Mouse (Mus musculus) right cerebral cortex, adult 18-20 months (tissue): ENCODE results near the gene Trip11.

Experiments used
- DNase-seq: peaks from one replicate; pipeline ENCODE4 v3.0.0; 2022; ENCODE audit warnings: mixed read lengths

The Trip11 gene

DNA sequence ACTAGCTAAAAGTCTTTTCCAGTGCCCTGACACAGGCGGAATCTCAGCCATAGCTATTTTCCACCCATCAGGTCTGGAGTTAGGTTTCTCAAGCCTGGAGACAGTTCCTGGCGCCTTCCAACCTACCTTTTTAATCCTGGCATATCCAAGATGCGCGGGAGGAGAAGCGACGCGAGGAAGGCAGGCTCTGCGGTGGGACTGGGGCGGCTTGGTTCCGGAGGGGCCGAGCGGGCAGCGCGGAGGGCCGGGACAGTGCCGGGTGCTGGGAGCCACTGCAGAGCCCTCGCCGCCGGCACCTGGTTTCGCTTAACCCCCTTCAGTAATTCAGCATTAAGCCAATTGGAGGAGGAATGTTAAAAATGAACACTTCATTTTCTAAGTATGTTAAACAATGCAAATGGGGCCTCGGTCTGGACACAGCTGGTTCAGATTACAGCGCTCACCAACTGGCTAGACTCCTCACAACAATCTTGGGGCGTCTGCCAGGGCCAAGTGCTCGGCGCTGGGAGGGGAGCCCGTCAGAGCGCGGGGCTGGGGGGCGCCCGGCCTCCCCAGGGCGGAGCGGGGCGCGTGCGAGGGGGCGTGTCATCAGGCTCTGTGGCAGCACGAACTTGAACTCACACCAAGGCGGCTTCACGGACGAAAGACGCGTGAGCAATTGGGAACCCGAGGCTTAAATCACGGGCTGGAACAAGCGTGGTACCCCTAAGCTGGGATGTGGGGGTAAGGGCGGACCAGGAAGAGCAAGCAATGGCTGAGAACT, 94.3 kb downstream of the Trip11 start, which contains the start of gene Fbln5:
Gene Fbln5, minus strand, starts transcription at position 448 of the 763 bp plus-strand sequence.
- DNase-seq, result peak; percentile 14

DNA sequence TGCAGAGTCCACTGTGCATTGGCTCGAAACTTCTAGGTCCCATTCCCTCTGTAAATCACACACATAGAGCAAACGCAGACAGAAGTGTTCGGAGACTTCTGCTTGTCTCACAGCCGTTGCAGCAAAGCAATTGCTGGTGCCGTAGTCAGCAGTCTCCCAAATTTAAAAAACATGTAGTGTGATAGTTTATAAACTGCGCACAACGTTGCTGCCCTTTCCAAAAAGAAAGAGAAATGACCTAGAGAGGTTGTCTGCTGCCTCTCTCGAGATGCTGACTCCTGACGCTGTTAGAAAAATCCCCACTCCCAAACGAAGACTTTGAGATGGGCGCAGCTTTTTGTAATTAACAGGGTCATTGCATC, 94.8 kb downstream of the Trip11 start:
- DNase-seq, result no peak

DNA sequence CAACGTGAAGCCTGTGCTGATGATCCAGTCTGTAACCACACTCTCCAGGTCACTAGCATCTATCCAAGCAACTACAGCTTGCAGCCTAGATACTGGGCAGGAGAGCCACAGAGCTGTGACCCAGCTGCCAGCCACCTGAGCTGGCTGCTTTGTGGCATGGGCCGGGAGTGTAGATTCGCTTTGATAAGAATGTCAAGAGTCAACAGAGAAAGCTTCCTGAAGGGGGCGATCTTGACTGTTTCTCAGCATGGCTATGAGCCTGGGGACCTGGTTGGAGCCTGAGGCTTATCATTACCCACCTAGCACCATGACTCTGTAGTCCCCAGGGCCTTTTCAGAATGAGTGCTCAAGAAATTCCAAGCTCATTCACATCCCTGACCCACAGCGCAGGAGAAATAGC, 96.3 kb downstream of the Trip11 start:
- DNase-seq, result no peak

DNA sequence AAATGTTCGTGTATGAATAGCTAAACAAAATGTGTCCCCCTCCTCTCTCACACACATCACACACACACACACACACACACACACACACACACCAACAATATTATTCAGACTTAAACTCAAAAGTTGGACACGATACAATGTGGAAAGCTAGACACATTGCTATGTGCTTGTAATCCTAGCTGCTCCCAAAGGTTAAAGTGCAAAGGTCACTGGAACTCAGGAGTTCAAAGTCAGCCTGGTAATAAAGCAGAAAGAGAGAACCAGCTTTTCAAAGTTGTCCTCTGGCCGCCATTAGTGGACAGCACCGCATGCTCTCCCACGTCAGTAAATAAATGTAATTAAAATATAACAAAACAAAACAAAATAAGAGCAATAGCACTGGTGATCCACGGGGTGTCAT, 97.3 kb downstream of the Trip11 start:
- no peak for DNase-seq

DNA sequence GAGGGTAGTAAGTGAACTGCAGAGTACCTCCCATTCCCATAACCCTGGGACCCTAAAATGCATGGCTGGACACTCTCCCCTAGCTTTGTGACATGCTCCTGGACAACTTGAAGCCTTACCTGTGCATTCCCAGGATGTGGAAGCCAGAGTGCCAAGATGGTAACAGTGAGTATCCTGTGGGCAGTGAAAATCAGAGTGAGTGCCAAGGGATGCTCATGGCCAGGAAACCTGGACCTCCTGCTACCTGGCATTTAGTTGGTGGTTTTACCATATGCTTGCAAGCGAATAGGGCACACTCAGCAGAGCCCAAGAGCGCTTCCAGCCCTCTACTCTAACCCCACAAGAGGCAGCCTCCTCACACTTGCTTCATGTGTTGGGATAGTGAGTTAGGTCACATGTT, 98.6 kb downstream of the Trip11 start:
- no peak for DNase-seq

DNA sequence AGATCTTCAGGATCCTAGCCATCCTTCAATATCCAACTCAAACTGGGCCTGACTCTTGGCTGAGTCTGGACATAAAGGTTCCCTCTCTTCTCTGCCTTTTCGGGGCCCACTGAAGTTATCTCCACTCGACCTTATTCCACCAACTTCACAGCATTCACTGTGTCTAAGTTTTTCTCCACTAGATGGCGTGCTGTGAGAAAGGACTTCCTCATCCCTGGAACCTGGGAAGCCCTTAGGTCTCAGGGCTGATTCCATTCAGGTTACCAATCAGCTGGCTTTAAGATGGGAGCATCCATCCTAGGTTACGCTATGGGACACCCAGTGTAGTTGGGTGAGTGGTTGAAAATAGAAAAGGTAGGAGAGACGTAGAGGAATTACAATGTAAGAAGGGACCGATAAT, 101.9 kb downstream of the Trip11 start:
- DNase-seq, result peak; percentile 22

DNA sequence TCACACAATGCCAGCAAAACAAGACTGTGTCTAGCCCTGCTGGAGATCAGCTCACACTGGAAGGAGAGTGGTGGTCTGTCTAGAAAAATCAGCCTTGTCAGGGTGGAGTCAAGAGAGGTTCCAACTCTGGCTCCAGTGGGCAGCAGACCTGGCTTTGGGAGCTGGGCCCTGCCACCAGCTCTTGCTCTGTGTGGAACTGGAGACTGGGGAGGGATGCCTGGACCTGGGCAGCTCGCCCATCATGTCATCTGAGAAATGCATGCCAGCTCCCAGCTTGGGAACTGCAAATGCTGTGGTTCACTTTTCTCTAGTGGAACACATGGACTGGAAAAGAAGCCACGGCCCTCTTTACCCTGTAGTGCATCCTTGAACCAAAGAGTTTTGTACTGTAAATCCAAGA, 102.6 kb downstream of the Trip11 start:
- no peak for DNase-seq

DNA sequence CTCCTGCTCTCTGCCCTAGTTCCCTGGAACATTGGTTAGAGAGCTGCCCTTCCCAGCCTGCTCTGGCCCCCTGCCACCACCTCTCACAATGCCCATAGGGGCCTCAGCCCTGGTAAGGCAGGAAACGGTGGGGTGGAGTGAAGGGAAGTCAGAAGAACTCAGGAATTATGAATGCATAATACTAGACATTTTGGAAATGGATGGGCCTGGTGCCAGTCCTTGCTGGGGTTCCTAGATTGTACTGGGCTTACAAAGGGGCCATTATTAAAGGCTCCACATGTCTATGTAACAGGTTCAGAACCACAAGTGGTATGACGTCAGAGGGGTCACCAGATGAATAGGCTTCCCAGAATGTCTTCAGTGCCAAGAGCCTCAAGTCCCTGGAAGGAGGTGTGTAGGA, 105.7 kb downstream of the Trip11 start:
- DNase-seq, result no peak

DNA sequence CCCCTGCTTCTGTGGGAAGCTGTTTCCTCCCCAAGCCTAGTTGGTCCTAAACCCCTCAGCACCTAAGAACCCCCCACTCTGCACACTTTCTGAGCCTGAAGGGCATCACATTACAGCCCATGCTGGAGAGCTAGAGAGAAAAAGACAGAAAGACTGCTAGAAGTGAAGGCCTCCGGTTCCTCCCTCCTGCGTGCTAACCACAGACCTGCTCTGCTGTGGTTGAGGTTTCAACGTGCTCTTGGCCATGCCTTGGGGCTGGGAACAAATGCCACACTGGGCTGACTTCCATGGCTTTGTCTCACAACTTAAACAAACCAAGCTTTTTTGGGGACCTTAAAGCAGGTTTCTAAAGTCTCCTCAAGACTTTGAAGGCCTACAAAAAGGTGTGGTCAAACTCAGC, 110.6 kb downstream of the Trip11 start:
- DNase-seq, result no peak

DNA sequence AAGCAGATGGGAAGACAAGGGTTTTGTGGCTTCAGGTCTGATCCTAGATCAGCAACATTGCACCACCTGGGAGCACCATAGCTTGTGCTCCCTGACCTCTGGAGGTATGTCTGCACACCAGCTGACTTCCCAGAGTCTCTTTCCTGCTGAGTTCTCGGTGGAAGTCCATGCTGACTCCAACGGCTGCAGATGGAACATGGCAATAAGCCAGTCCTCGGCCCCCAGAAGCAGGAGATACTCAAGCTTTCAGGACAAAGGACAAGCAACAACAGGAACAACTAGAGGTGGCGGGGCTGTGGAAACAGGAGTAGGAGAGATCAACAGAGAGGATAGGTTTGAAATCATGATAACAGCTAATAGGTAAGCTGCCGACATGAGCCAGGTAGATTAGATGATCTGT, 111.3 kb downstream of the Trip11 start:
- DNase-seq, result no peak

DNA sequence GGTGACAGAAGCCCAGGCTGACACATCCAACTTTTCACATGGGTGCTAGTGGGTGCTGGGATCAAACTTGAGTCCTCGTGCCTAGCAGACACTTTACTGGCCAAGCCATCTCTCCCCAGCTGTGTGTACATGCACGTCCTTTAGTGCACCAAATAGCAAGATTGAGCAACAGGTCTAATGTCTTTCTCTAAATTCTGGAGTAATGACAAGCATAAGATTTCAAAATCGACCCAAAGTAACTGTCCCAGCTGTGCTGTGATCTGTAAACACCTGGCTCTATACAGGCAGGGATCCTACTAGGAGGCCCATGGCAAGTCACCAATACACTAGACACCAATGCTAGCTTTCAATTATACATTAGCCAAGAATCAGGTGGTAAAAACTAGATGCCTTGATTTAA, 112.0 kb downstream of the Trip11 start:
- no peak for DNase-seq

DNA sequence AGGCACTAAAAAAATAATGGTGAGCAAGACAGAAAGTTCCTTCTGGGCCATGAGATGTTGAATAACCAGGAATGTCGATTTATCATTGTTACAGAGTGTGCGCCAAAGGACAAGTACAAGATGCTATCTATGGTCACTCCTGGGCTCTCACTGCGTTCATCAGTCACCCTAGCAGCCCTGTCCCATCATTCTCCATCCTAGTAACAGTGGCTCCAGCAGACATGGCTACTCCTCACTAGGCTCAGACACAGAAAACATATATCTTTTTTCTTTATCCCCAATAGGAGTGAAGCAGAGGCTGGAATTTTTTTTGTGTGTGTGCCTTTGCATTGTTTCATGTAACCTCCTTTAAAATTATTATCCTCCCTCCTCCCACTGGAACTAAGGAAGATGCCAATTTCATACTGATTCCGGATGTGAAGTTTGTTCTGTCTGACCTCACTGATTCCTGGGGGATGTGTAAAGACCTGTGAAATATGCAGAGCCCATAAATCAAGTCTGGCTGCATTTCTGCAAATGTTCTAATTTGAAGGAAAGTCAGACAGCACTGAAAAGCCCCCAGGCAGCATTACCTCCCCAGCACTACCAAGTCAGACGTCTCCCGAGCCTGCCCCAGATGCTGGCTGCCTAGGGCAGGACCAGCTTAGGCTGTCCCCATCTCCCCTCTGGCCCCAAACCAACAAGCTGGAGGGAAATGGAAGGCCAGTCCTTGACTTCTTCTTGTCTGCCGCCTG, 114.7 kb downstream of the Trip11 start:
- DNase-seq, result no peak

DNA sequence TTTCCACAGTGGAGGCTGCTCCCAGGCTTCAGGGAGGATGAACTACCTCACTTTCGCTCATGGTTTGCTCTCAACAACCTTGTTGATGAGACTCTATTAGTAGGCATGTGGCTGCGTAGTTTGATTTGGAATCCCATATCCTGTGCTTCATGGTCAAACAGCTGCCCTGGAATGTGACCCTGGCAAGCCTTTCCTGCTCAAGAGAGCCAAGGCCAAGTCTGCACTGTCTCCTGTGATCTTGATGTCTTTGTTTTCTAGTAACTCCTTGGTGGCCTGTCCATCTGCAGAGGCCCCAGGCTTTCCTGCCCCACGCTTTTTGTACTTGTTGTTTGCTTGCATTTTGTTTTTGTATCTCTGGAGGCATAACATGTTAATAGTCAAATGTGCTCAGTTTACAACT, 118.6 kb downstream of the Trip11 start:
- DNase-seq, result no peak

DNA sequence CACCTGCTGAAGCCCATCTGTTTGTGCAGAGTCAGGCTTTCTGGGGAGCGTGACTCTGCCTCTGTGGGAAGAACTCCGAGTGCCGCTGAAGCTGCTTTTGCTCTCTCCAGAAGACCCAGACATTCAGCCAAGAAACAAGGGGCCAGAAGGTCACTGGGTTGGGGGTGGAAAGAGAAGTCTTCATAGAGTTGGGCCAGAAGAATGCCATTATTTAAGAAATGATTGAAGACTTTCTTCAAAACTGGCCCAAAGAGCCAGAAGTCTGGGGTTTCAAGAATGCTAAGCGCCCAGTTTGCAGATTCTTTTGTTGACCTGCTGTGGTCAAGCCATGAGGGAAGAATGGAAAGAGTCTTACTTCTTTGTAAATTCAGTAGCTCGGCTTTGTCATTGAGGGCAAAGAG, 119.8 kb downstream of the Trip11 start:
- DNase-seq, result no peak

DNA sequence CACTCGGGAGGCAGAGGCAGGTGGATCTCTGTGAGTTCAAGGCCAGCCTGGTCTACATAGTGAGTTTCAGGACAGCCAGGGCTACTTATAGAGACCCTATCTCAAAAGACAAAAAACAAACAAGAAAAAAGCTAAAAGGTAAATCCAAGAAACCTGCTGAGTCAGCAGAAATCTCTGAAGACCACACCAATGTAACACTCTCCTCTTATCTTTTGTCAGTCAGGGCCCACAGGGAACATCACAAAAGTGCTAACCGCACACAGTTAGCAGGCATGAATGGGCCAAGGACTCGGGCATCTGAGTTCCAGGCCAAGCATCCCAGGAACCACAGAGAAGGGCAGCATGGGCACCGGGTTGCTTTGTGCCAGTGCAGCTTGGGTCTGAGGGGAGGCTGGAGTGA, 120.4 kb downstream of the Trip11 start:
- no peak for DNase-seq

DNA sequence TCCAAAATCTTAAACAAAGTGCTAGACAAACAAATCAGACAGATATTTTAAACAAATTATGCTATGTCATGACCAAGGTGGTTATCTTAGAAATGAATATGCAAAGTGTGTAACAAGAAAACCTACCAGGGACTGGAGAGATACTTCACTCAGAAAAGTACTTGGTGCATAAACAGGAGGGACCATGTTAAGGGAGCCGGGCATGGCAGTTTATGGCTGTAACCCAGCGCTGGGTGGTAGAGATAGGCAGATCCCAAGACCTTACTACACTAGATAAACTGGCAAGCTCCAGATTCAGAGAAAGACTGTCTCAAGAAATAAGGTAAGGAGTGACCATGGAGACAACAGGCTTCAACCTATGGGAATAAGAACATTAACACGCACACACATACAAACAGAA, 123.3 kb downstream of the Trip11 start:
- DNase-seq, result no peak

DNA sequence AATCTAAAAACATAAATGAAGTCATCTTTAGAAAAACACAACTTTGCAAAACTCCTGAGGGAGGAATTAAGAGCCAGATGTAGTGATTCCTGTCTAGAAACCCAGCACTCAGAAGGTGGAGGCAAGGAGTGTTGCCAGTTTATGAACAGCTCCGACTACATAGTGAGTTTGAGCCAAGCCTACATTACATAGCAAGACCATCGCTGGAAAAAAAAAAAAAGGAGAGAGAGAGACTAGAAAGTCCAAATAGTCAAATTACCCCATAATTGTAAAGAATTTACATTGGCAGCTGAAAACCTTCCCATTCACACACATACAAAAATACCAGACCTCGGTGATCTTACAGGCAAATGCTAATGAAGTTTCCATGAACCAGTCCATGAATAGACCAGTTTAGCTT, 123.8 kb downstream of the Trip11 start:
- no peak for DNase-seq
